Mouse (Mus musculus): Measurements from ENCODE around the gene Mxra8.
A peak's percentile ranks its signal among the peaks of the same experiment; 100 is the strongest.

DNA sequence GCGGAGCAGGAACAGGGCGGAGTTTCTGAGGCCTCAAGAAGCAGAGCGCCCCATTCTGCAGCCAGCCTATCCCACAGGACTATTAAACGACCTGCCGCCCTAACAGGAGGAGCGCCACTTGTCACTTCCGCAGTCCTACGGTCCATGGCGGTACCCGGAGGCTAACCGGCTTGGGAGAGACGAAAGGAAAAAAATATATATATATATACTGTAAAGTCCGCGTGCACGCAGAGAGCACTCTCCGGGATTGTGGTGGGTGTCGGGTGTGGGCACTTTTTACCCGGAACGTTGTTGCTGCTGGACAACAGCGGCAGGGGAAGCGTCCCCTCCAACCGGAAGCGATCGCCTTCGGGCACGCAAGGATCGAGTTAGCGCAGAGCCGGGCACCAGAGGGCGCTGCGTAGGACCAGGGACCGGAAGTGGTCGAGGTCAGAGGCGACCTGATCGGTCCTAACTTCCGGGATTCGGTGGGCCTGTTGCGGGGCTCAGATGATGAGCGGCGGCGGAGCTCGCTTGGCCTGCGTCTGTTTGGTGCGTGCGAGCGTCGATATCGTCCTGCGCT, 8.2 kb upstream of the Mxra8 start, which contains the start of gene Aurkaip1:
- TF ChIP-seq CTCF (IDR thresholded peaks at IDR 0.05; ENCODE audit: low read depth) (peak; percentile 98), EP300 (IDR thresholded peaks at IDR 0.05; ENCODE audit: low read depth) (0 out of 2 replicates have a peak, but pooled peaks have one; percentile 11)
